1 mouse cellular context compared by ENCODE assay signal in genomic region chr6:29517139-29517538, GRCm38 (mm10).
TF ChIP-seq lines count a peak whose summit lies in the region.

No protein-coding gene starts in this region.

TF ChIP-seq in CH12.LX, 34 proteins besides CTCF, POLR2A, EP300 and RAD21 (continued from another document):
- peak; percentile 46; the same call in 1 of the 2 replicates for TF ChIP-seq TCF12 (IDR thresholded peaks at IDR 0.05; ENCODE audit: low read depth, low read length)
- TF ChIP-seq MXI1 (IDR thresholded peaks at IDR 0.05; ENCODE audit: low read depth, low read length), result no peak
- TF ChIP-seq ETS1 (conservative IDR thresholded peaks at IDR 0.05; ENCODE audit: low read depth, low read length), result peak; percentile 54
